Mouse (Mus musculus) brain, embryonic 14.5 days (tissue): ENCODE measurements at regions not wholly inside any gene's neighbourhood (a gene's known extent, or its start where the extent isn't known, plus 50 kb on each side); places are given as distances from the start of the nearest gene placed in this dataset.

ENCODE experiments used
- CTCF ChIP-seq: fragments of 200-500 bp; IDR thresholded peaks from 2 replicates; pipeline ENCODE4 v1.5.1; 2012; ENCODE audit warnings: inconsistent platforms, mild to moderate bottlenecking, moderate library complexity, borderline replicate concordance; ENCODE audit not compliant: insufficient read depth, insufficient read length; ENCODE audit errors: extremely low read depth
- POLR2A ChIP-seq: fragments of 200-500 bp; IDR thresholded peaks from 2 replicates; pipeline ENCODE4 v1.6.1; 2012; ENCODE audit warnings: mild to moderate bottlenecking, inconsistent platforms, borderline replicate concordance; ENCODE audit not compliant: poor library complexity, insufficient read depth, insufficient read length, severe bottlenecking; ENCODE audit errors: extremely low read depth

GRCm38 (mm10) chr19:22027577-22027976 is 111.3 kb upstream of the Trpm3 start:
- TF ChIP-seq CTCF (no peak), POLR2A (no peak)
